Mouse (Mus musculus) hindbrain, embryonic 11.5 days (tissue): Measurements from ENCODE around the gene Tex21. TPM values are rescaled to one million over a fixed set of nuclear protein-coding genes. Genes with fewer than 3 reads are reported as not detected.

Experiments
- ATAC-seq: fragments of 200-750 bp; cut with Nextera tagmentation; 2 replicates; pipeline ENCODE4 v1.8.0; 2017; ENCODE audit warnings: mild to moderate bottlenecking, moderate TSS enrichment, moderate library complexity; ENCODE audit not compliant: low FRiP score
- DNase-seq: peaks from one replicate; pipeline ENCODE4 v3.0.0-alpha.2; 2015; ENCODE audit warnings: low spot score
- H3K27ac ChIP-seq: fragments of 300-500 bp; sonication (generic); 2 replicates; pipeline ENCODE4 v1.5.1; 2014; ENCODE audit warnings: mild to moderate bottlenecking, low read depth, low read length
- H3K27me3 ChIP-seq: fragments of 300-500 bp; sonication (generic); 2 replicates; pipeline ENCODE4 v1.6.1; 2014; ENCODE audit warnings: mild to moderate bottlenecking, low read length, moderate library complexity, mixed read lengths; ENCODE audit not compliant: control insufficient read depth, insufficient read depth
- H3K36me3 ChIP-seq: fragments of 300-500 bp; sonication (generic); 2 replicates; pipeline ENCODE4 v1.6.1; 2014; ENCODE audit warnings: mild to moderate bottlenecking, low read length, moderate library complexity, mixed read lengths; ENCODE audit not compliant: control insufficient read depth, insufficient read depth
- H3K4me1 ChIP-seq: fragments of 300-500 bp; sonication (generic); replicated peaks from 2 replicates; pipeline ENCODE4 v1.6.1; 2014; ENCODE audit warnings: low read length, mixed read lengths; ENCODE audit not compliant: control insufficient read depth, insufficient read depth
- H3K4me2 ChIP-seq: fragments of 300-500 bp; sonication (generic); replicated peaks from 2 replicates; pipeline ENCODE4 v1.6.1; 2014; ENCODE audit warnings: mild to moderate bottlenecking, low read depth, low read length
- H3K4me3 ChIP-seq: fragments of 300-500 bp; sonication (generic); 2 replicates; pipeline ENCODE4 v1.5.1; 2014; ENCODE audit warnings: low read depth, low read length
- H3K9ac ChIP-seq: fragments of 300-500 bp; sonication (generic); 2 replicates; pipeline ENCODE4 v1.6.1; 2014; ENCODE audit warnings: low read depth, low read length
- H3K9me3 ChIP-seq: fragments of 300-500 bp; sonication (generic); 2 replicates; pipeline ENCODE4 v1.6.1; 2016; ENCODE audit warnings: low read length; ENCODE audit not compliant: control insufficient read depth
- WGBS: fragments of 180-500 bp; shearing (Covaris S2); extraction: QIAGEN DNeasy Blood & Tissue Kit; methylation state at CpG from one replicate; pipeline ENCODE4 v1.1.7; 2014; 5-methylcytosine and 5-hydroxymethylcytosine counted together
- polyA plus RNA-seq: library from polyadenylated mRNA; unstranded; fragments of >200 nt; fragmentation: Nextera tagmentation; extraction: Ambion mirVana; gene quantifications from 2 replicates; pipeline ENCODE4 v1.2.1, GENCODE M21; 2014

Tex21 gene
- polyA plus RNA-seq, 1 experiment from 2014 or later, result not detected

DNA sequence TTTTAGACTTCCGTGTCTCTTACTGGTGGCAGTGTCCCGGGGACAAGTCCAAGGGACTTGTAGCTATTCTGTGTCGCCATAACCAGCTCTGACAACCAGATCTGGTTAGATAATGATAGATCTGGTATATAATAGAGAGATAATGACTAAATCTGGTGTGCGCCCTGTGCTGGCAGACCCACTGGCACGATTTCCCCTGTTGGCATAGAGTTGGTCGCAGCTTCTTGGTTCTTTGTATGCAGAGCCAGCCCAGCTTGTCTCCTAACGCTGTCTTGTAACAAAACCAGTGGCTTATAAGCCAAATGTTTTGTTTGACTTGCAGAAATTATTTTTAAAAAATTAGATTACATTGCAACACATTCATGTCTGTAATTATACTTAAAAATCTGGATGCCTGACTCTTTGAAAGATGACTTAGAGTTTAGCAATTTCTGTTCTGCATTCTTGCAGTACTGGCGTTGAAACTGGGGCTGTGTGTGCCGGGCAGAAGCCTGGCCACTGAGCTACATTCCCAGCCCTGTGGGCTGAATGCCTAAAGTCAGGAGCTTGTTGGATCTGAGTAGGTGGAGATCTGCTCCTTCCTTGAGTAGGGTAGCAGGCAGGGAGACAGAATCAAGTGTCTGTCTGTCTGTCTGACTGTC is 17.9 kb upstream of the Tex21 start:
- ATAC-seq (no peak), DNase-seq (no peak)
- 95% methylated on average over 9 of the region's 9 CpGs for WGBS

DNA sequence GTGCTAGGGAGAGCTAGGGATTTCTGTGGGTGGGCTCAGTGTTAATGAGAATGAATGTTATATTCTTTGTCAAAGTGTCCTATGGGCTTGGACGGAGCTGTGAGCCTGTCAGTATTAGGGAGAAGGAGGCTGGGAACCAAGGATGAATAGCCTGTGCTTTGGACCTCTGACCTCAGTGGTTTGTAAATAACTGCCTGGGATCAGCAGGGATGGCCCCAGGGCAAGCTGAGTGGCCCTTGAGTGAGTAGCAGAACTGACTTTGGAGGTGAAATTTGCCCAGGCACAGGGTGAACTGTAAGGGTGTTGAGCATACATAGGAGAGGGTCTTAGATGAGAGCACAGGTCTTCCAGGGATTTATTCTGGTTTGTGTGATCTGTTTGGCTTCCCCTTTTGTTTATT is 17.3 kb upstream of the Tex21 start:
- Histone ChIP-seq H3K4me1 (no peaks in the 10 kb centered on the region), H3K9me3 (no peaks in the 10 kb centered on the region), H3K4me3 (no peak overlapping the region), H3K36me3 (no peaks in the 10 kb centered on the region), H3K4me2 (no peak overlapping the region), H3K9ac (no peak overlapping the region), H3K27me3 (no peaks in the 10 kb centered on the region), H3K27ac (no peak overlapping the region)
- ATAC-seq, result no peak
- no peak for DNase-seq
- 32% methylated on average over 1 of the region's 1 CpGs for WGBS

More for the DNA sequence above, 17.9 kb upstream of the Tex21 start:
- Histone ChIP-seq H3K4me1 (no peaks in the 10 kb centered on the region), H3K36me3 (no peaks in the 10 kb centered on the region), H3K9me3 (no peaks in the 10 kb centered on the region), H3K4me3 (no peak overlapping the region), H3K27ac (no peak overlapping the region), H3K9ac (no peak overlapping the region), H3K4me2 (no peak overlapping the region), H3K27me3 (no peaks in the 10 kb centered on the region)

DNA sequence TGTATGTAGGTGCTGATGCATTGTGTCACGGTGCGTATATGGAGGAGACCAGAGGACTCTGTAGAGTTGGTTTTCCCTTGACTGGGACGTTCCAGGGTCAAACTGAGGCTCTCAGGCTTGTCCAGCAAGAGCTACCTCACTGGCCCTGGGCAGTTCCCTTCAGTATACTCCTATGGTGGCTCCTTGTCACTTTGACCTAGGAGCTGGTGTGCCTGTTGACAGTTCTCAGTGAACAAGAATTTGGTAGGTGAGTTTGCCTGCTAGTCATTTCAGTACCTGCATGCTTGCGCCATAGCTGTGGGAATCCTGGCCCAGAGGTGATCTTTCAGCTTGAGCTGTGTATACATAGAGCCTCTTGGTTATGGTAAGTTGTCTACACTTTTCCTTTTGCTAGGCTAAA is 16.4 kb upstream of the Tex21 start:
- Histone ChIP-seq H3K27me3 (no peaks in the 10 kb centered on the region), H3K4me2 (no peak overlapping the region), H3K36me3 (no peaks in the 10 kb centered on the region), H3K9ac (no peak overlapping the region), H3K9me3 (no peaks in the 10 kb centered on the region), H3K4me1 (no peaks in the 10 kb centered on the region), H3K27ac (no peak overlapping the region), H3K4me3 (no peak overlapping the region)
- ATAC-seq (no peak), DNase-seq (no peak)
- 94% methylated on average over 4 of the region's 4 CpGs for WGBS

DNA sequence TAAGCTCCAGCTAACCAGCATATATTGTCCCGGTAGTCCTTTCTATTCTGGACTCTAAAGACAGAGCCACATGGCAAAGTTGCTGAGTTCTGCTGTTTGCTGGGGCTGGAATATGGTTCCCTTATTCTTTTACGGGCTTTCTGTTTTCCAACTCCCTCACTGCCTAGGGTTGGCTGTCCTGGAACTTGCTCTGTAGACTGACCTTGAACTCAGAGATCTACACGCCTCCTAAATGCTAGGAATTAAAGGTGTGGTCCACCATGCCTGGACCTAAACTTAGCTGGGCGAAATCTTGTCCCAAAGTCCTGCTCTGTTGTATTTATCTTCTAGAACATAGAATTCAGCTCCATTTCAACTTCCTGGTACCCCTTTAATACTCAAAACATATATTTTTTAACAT is 15.0 kb upstream of the Tex21 start:
- H3K9me3 ChIP-seq, result no peaks in the 10 kb centered on the region
- H3K27ac ChIP-seq, result no peak overlapping the region
- H3K27me3 ChIP-seq, result no peaks in the 10 kb centered on the region
- DNase-seq (no peak), ATAC-seq (no peak)
- no peaks in the 10 kb centered on the region for H3K36me3 ChIP-seq
- H3K4me3 ChIP-seq, result no peak overlapping the region
- no peak overlapping the region for H3K9ac ChIP-seq
- H3K4me1 ChIP-seq, result no peaks in the 10 kb centered on the region
- H3K4me2 ChIP-seq, result no peak overlapping the region
- WGBS, result 90% methylated on average over 4 of the region's 4 CpGs

DNA sequence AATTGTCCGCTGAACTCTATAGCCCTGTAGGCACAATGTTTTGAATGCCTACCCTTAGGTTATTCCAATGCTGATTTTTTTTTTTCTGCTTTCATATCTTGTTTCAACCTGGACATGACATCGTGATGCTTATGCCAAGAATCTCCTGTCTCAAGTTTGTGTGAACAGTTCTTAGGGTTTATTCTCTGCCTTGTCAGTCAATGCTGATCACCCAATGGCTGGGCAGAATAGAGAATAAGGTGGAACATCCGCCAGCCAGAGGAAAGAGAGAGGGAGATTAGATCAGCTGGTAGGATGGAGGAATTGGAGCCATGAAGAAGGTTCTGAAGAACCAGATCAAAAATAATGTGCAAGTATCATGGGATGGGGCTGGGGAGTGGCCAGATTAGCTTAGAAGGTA is 14.1 kb upstream of the Tex21 start:
- no peak for DNase-seq
- ATAC-seq, result no peak
- H3K4me3 ChIP-seq, result no peak overlapping the region
- H3K27me3 ChIP-seq, result no peaks in the 10 kb centered on the region
- H3K36me3 ChIP-seq, result no peaks in the 10 kb centered on the region
- no peak overlapping the region for H3K9ac ChIP-seq
- no peaks in the 10 kb centered on the region for H3K9me3 ChIP-seq
- H3K4me2 ChIP-seq, result no peak overlapping the region
- WGBS, result 93% methylated on average over 3 of the region's 3 CpGs
- peaks cover 3% of the 10 kb centered on the region; the same call in 1 of the 2 replicates for H3K4me1 ChIP-seq
- H3K27ac ChIP-seq, result no peak overlapping the region

DNA sequence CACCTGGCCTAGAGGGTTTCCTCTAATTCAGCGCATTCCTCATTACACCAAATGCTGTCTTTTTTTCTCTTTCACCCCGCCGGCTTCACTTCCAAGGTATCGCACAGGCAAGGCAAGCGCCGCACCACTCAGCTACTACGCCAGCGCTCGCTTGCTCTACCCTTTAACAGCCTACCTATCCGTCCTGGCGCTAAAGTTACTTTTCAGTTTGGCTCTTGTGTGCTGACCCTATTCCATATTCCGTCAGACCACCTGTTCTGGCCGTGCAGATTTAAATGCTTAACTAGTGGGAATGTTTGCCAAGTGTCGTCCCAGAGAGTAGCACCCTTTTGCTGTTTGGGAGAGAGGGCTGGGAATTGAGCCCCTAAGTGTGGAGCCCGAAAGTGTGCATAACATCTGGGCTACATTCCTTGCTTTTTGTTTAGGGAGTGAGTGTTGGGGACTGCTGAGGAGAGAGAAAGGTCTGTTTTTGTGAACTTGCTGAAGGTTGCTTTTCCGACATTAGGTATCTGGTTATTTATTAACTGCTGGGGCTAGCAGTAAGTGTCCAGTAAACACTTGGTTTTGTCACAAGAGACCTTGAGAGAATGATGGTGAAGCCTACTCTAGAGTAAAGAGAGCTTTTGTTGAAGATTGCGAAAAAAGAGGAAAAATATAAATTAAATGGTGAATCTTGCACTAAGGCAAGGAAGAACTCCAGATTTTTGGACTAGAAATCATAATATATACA is 9.7 kb upstream of the Tex21 start:
- Histone ChIP-seq H3K9me3 (no peaks in the 10 kb centered on the region), H3K36me3 (no peaks in the 10 kb centered on the region), H3K4me1 (peaks cover 3% of the 10 kb centered on the region; the same call in 1 of the 2 replicates), H3K4me2 (peak overlapping the region; percentile 80), H3K4me3 (peak overlapping the region; percentile 51), H3K27ac (no peak overlapping the region), H3K27me3 (no peaks in the 10 kb centered on the region), H3K9ac (peak overlapping the region; percentile 57)
- DNase-seq (peak; percentile 39), ATAC-seq (no peak)
- WGBS, result 6% methylated on average over 17 of the region's 17 CpGs

DNA sequence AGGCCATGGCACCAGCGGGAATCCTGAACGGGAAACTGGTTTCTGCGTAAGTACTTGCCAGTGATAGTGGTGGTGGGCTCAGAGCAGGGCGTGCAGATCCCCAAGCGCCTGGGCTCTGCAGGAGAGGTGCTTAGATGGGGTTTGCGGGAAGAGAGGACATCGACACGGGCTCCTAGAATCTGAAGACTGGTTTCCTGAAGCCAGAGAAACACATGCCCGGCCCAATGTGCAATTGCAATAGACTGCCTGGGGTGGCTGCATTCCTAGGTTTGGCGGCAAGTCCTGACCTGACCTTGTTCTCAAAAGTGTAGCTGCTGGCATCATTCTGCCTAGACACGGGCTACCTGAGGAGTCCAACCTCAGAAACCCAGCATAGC is 8.9 kb upstream of the Tex21 start:
- ATAC-seq, result no peak
- no peaks in the 10 kb centered on the region for H3K27me3 ChIP-seq
- no peaks in the 10 kb centered on the region for H3K9me3 ChIP-seq
- peaks cover 3% of the 10 kb centered on the region; the same call in 1 of the 2 replicates for H3K4me1 ChIP-seq
- peak overlapping the region; percentile 80 for H3K4me2 ChIP-seq
- peak overlapping the region; percentile 57 for H3K9ac ChIP-seq
- H3K4me3 ChIP-seq, result peak overlapping the region; percentile 51
- under 1% methylated on average over 11 of the region's 11 CpGs for WGBS
- H3K27ac ChIP-seq, result 0 out of 2 replicates have a peak overlapping the region, but pooled peaks have one; percentile 10
- H3K36me3 ChIP-seq, result no peaks in the 10 kb centered on the region
- DNase-seq, result no peak

DNA sequence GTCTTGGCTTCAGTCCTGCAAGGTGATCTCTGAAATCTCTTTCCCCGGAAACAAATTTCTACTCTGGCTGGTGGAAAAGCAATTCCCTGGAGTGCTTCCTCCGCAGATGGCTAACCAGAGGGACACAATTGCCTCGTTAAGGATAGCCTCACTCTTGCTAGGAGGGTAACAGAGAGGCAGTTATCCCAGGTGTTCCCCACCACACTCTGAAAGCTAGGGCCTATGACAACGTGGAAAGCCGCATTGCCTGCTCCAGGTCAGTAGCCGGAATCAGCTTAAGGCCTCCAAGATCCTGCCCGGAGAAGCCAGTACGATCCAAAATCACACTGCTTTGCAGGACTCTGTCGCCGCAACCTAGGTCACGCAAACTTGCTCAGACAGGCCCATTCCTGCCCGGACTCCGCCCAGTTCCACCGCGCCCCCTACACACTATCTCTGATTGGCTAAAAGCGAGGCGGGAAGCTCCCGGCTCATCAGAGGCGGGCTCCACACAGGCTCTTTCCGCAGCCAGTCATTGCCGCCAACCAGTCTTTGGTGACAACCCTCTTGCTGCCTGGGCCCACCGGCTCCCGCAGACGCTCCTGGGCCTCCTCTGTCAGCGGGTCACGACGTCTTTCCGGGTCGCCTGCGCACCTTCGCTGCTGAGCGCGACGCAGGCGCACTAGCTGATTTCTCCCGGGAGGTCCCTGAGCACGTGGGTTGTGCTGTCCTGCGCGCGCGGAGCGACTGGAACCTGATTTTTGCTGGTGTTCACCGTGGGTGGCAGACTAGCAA is 8.4 kb upstream of the Tex21 start, which contains the start of gene Mthfd1:
TSS of gene Mthfd1 (plus strand) at position 574 of the 774 bp plus-strand sequence.
- peak within 1 kb of the TSS; percentile 51 for H3K4me3 ChIP-seq
- ATAC-seq (peak; percentile 99), DNase-seq (peak; percentile 88)
- H3K9ac ChIP-seq, result peak within 1 kb of the TSS; percentile 57
- no peaks in the 10 kb centered on the region for H3K27me3 ChIP-seq
- no peaks in the 10 kb centered on the region for H3K36me3 ChIP-seq
- peak within 1 kb of the TSS; percentile 80 for H3K4me2 ChIP-seq
- H3K4me1 ChIP-seq, result peaks cover 3% of the 10 kb centered on the region; the same call in 1 of the 2 replicates
- H3K9me3 ChIP-seq, result no peaks in the 10 kb centered on the region
- H3K27ac ChIP-seq, result 0 out of 2 replicates have a peak within 1 kb of the TSS, but pooled peaks have one; percentile 12
- WGBS, result 2% methylated on average over 43 of the region's 43 CpGs
